Mouse (Mus musculus): ENCODE data around the gene Galt.

Galt gene

GRCm38 (mm10) chr4:41754797-41755337 lies at the start of gene Galt:
Galt (plus strand) TSS chr4:41755228.
- DNase-seq, result no peak

- no peak for DNase-seq
These were observed 48.9 kb upstream of the Galt start for GRCm38 (mm10) chr4:41705922-41706754.

- peak; percentile 82 for DNase-seq
These were observed 48.0 kb upstream of the Galt start for GRCm38 (mm10) chr4:41707011-41707535.

- peak; percentile 50 for DNase-seq
These were observed 46.8 kb upstream of the Galt start for GRCm38 (mm10) chr4:41708192-41708745.

- no peak for DNase-seq
These were observed 44.8 kb upstream of the Galt start for GRCm38 (mm10) chr4:41710229-41710628.

GRCm38 (mm10) chr4:41711705-41712375 lies 43.2 kb upstream of the Galt start:
- DNase-seq, result no peak

- DNase-seq, result peak; percentile 25
These were observed 42.4 kb upstream of the Galt start for GRCm38 (mm10) chr4:41712421-41713196.

GRCm38 (mm10) chr4:41713197-41714067 lies 41.6 kb upstream of the Galt start, which contains the start of gene Rpp25l:
Rpp25l (minus strand) TSS chr4:41713534.
- DNase-seq, result peak; percentile 92

GRCm38 (mm10) chr4:41714276-41714675 lies 40.8 kb upstream of the Galt start:
- DNase-seq, result peak; percentile 69

GRCm38 (mm10) chr4:41715082-41715481 lies 39.9 kb upstream of the Galt start:
- DNase-seq, result no peak

GRCm38 (mm10) chr4:41715596-41715995 lies 39.4 kb upstream of the Galt start:
- DNase-seq, result peak; percentile 57

GRCm38 (mm10) chr4:41716834-41717233 lies 38.2 kb upstream of the Galt start:
- no peak for DNase-seq

- DNase-seq, result peak; percentile 90
These were observed 32.1 kb upstream of the Galt start, which contains the start of gene Dctn3 for GRCm38 (mm10) chr4:41722918-41723351. Dctn3 (minus strand) TSS chr4:41723170.

- no peak for DNase-seq
These were observed 28.0 kb upstream of the Galt start for GRCm38 (mm10) chr4:41726826-41727621.

- DNase-seq, result no peak
These were observed 23.8 kb upstream of the Galt start, which contains the start of gene Arid3c for GRCm38 (mm10) chr4:41731052-41731765. Arid3c (minus strand) TSS chr4:41731142.

- DNase-seq, result peak; percentile 80
These were observed 17.3 kb upstream of the Galt start for GRCm38 (mm10) chr4:41737602-41738255.

- DNase-seq, result no peak
These were observed 16.8 kb upstream of the Galt start for GRCm38 (mm10) chr4:41738256-41738603.

GRCm38 (mm10) chr4:41739260-41739659 lies 15.8 kb upstream of the Galt start:
- no peak for DNase-seq

All from kidney, adult 18-20 months (tissue).